Mouse (Mus musculus): Measurements from ENCODE around the gene Rbfox1. TPM values are rescaled to one million over a fixed set of nuclear protein-coding genes. Genes with fewer than 3 reads are reported as not detected.

Rbfox1 gene
- total and polyA plus RNA-seq, 3 experiments: not detected

- H3K4me1 ChIP-seq (ENCODE audit: control insufficient read depth in 1 of 2, insufficient read depth in 2 of 2, low read length in 2 of 2): no peaks in the 10 kb centered on the region
- H3K9me3 ChIP-seq (replicated peaks; ENCODE audit: insufficient read depth, low read length): no peaks in the 10 kb centered on the region
- H3K36me3 ChIP-seq (ENCODE audit: control insufficient read depth in 1 of 2, insufficient read depth in 2 of 2, low read length in 2 of 2): no peaks in the 10 kb centered on the region
- H3K27me3 ChIP-seq (ENCODE audit: control insufficient read depth in 1 of 2, insufficient read depth in 2 of 2, low read length in 2 of 2): no peaks in the 10 kb centered on the region
- no peak for TF ChIP-seq MAFK (IDR thresholded peaks at IDR 0.05; ENCODE audit: borderline replicate concordance, low read depth, low read length)
- no peak for TF ChIP-seq MAZ (IDR thresholded peaks at IDR 0.05; ENCODE audit: low read depth, low read length)
- TF ChIP-seq GABPA (IDR thresholded peaks at IDR 0.05; ENCODE audit: low read depth, low read length): no peak
- TF ChIP-seq MXI1 (IDR thresholded peaks at IDR 0.05; ENCODE audit: low read depth, low read length): no peak
- TF ChIP-seq SMC3 (IDR thresholded peaks at IDR 0.05; ENCODE audit: low read depth, low read length): no peak
- TF ChIP-seq TCF12 (IDR thresholded peaks at IDR 0.05; ENCODE audit: low read depth, low read length): no peak
- TF ChIP-seq BHLHE40 (IDR thresholded peaks at IDR 0.05; ENCODE audit: borderline replicate concordance, low read depth, low read length): no peak
- no peak for TF ChIP-seq E2F4 (IDR thresholded peaks at IDR 0.05; ENCODE audit: borderline replicate concordance, low read depth, low read length)
- no peak for TF ChIP-seq ZNF384 (IDR thresholded peaks at IDR 0.05; ENCODE audit: low read depth, low read length)
- no peak for TF ChIP-seq MYB (IDR thresholded peaks at IDR 0.05; ENCODE audit: low read depth, low read length)
- no peak for TF ChIP-seq POLR2AphosphoS2 (IDR thresholded peaks at IDR 0.05; ENCODE audit: low read length)
- TF ChIP-seq MEF2A (IDR thresholded peaks at IDR 0.05; ENCODE audit: extremely low read depth, insufficient replicate concordance, low read depth, low read length, poor library complexity, severe bottlenecking): no peak
- no peak for TF ChIP-seq ZKSCAN1 (IDR thresholded peaks at IDR 0.05; ENCODE audit: low read depth, low read length)
- TF ChIP-seq KAT2A (conservative IDR thresholded peaks at IDR 0.05; ENCODE audit: low read depth, low read length): no peak
- TF ChIP-seq USF1 (IDR thresholded peaks at IDR 0.05; ENCODE audit: low read depth, low read length): no peak
- no peak for TF ChIP-seq RCOR1 (IDR thresholded peaks at IDR 0.05; ENCODE audit: low read depth, low read length)
- TF ChIP-seq HCFC1 (IDR thresholded peaks at IDR 0.05; ENCODE audit: low read depth, low read length): no peak
- TF ChIP-seq ELF1 (IDR thresholded peaks at IDR 0.05; ENCODE audit: low read depth, low read length): no peak
- no peak overlapping the region for H3K27ac ChIP-seq (ENCODE audit: control insufficient read depth, low read depth, low read length)
- no peak overlapping the region for H3K9ac ChIP-seq (ENCODE audit: control insufficient read depth, low read depth, low read length, poor library complexity, severe bottlenecking)
- H3K4me3 ChIP-seq (ENCODE audit: control insufficient read depth in 1 of 2, insufficient read depth in 1 of 2, low read depth in 2 of 2, low read length in 2 of 2): no peak overlapping the region
- no peaks in the 10 kb centered on the region for H3K79me2 ChIP-seq (ENCODE audit: control insufficient read depth, insufficient read depth, low read length, poor library complexity)
- no peak for DNase-seq (ENCODE audit: low read depth, low spot score)
Observed at GRCm38 (mm10) chr16:7257366-7257765, 1372.2 kb downstream of the Rbfox1 start.

- no peaks in the 10 kb centered on the region for H3K4me1 ChIP-seq (ENCODE audit: control insufficient read depth in 1 of 2, insufficient read depth in 2 of 2, low read length in 2 of 2)
- no peak overlapping the region for H3K4me3 ChIP-seq (ENCODE audit: control insufficient read depth in 1 of 2, insufficient read depth in 1 of 2, low read depth in 2 of 2, low read length in 2 of 2)
- H3K79me2 ChIP-seq (ENCODE audit: control insufficient read depth, insufficient read depth, low read length, poor library complexity): no peaks in the 10 kb centered on the region
- no peaks in the 10 kb centered on the region for H3K36me3 ChIP-seq (ENCODE audit: control insufficient read depth in 1 of 2, insufficient read depth in 2 of 2, low read length in 2 of 2)
- H3K9ac ChIP-seq (ENCODE audit: control insufficient read depth, low read depth, low read length, poor library complexity, severe bottlenecking): no peak overlapping the region
- H3K9me3 ChIP-seq (replicated peaks; ENCODE audit: insufficient read depth, low read length): no peaks in the 10 kb centered on the region
- no peak for DNase-seq (ENCODE audit: low read depth, low spot score)
- no peaks in the 10 kb centered on the region for H3K27me3 ChIP-seq (ENCODE audit: control insufficient read depth in 1 of 2, insufficient read depth in 2 of 2, low read length in 2 of 2)
- TF ChIP-seq NELFE (IDR thresholded peaks at IDR 0.05; ENCODE audit: low read depth, low read length) (no peak), NRF1 (IDR thresholded peaks at IDR 0.05; ENCODE audit: insufficient read depth, low read depth, low read length, poor library complexity, severe bottlenecking) (no peak), USF1 (IDR thresholded peaks at IDR 0.05; ENCODE audit: low read depth, low read length) (no peak), UBTF (IDR thresholded peaks at IDR 0.05; ENCODE audit: borderline replicate concordance, insufficient read depth, low read depth, low read length) (no peak), GABPA (IDR thresholded peaks at IDR 0.05; ENCODE audit: low read depth, low read length) (no peak), ZMIZ1 (IDR thresholded peaks at IDR 0.05; ENCODE audit: low read depth, low read length) (no peak), RCOR1 (IDR thresholded peaks at IDR 0.05; ENCODE audit: low read depth, low read length) (no peak), ZC3H11A (IDR thresholded peaks at IDR 0.05; ENCODE audit: low read depth, low read length) (no peak), EP300 (IDR thresholded peaks at IDR 0.05; ENCODE audit: low read depth in 1 of 2, low read length in 2 of 2) (no peak), SIN3A (IDR thresholded peaks at IDR 0.05; ENCODE audit: low read length) (no peak), POLR2AphosphoS5 (IDR thresholded peaks at IDR 0.05; ENCODE audit: borderline replicate concordance, low read depth, low read length) (no peak), MAZ (IDR thresholded peaks at IDR 0.05; ENCODE audit: low read depth, low read length) (no peak), MXI1 (IDR thresholded peaks at IDR 0.05; ENCODE audit: low read depth, low read length) (no peak), CHD1 (IDR thresholded peaks at IDR 0.05; ENCODE audit: low read depth, low read length) (no peak), MYC (IDR thresholded peaks at IDR 0.05; ENCODE audit: low read depth, low read length) (no peak), JUND (IDR thresholded peaks at IDR 0.05; ENCODE audit: low read depth, low read length) (no peak), USF2 (IDR thresholded peaks at IDR 0.05; ENCODE audit: borderline replicate concordance in 1 of 2, insufficient read depth in 1 of 2, low read depth in 1 of 2, low read length in 2 of 2) (no peak), CTCF (IDR thresholded peaks at IDR 0.05 in 2 of 3, conservative IDR thresholded peaks at IDR 0.05 in 1 of 3; ENCODE audit: control insufficient read depth in 1 of 3, insufficient read depth in 1 of 3, low read depth in 2 of 3, low read length in 3 of 3, poor library complexity in 1 of 3, severe bottlenecking in 1 of 3) (no peak), BHLHE40 (IDR thresholded peaks at IDR 0.05; ENCODE audit: borderline replicate concordance, low read depth, low read length) (no peak), POLR2AphosphoS2 (IDR thresholded peaks at IDR 0.05; ENCODE audit: low read length) (no peak)
- no peak overlapping the region for H3K27ac ChIP-seq (ENCODE audit: control insufficient read depth, low read depth, low read length)
Observed at GRCm38 (mm10) chr16:7263261-7263660, 1378.1 kb downstream of the Rbfox1 start.
